Mouse (Mus musculus) thymus, adult 2 months (tissue): ENCODE results near the gene Capn7.

Experiments used
- CTCF ChIP-seq: fragments of 200-500 bp; IDR thresholded peaks from 2 replicates; pipeline ENCODE4 v1.5.1; 2012; ENCODE audit warnings: mild to moderate bottlenecking, control low read depth, low read length, moderate library complexity, borderline replicate concordance; ENCODE audit not compliant: control insufficient read depth, poor library complexity, insufficient read depth; ENCODE audit errors: extremely low read depth
- POLR2A ChIP-seq: fragments of 200-500 bp; IDR thresholded peaks from 2 replicates; pipeline ENCODE4 v1.6.1; 2012; ENCODE audit warnings: mild to moderate bottlenecking, low read length, control low read depth, moderate library complexity; ENCODE audit not compliant: control insufficient read depth, poor library complexity, insufficient read depth; ENCODE audit errors: extremely low read depth

DNA sequence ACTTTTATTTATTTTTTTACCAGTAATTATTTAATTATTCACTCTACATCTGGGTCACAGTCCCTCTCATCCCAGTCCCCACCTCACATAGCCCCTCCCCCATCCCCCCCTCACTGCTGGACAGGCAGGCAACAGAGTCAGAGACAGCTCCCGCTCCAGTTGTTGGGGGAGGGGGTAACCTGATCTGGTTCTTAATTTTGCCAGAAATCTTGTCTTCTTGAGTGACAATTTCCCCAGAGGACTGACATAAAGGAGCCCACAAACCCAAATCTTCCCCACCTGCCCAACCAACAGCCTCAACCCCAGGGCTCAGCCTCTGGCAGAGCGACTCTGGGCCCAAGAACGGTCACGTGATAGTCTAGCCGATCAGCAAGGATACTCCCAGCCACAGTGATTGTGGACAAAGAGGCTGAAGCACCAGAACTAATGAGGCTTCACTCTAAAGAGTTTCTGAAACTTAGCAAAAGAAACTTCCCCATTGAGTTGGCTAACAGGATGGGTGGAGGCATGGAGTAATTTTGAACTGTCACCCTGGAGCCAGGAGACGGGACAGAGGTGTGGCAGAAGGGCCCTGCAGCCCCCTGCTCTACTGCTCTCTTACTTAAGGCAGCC lies 77.1 kb downstream of the Capn7 start:
- TF ChIP-seq CTCF (no peak), POLR2A (no peak)
